Mouse (Mus musculus) CH12.LX (cell line): ENCODE measurements around the gene Adam12.

Source experiments
- MEF2A ChIP-seq: IDR thresholded peaks from 2 replicates; pipeline ENCODE4 v1.6.1; 2014; ENCODE audit warnings: low read depth, mild to moderate bottlenecking, inconsistent platforms, low read length, improper control_type of control experiment, borderline replicate concordance
- POLR2AphosphoS2 ChIP-seq: IDR thresholded peaks from 2 replicates; pipeline ENCODE4 v1.6.1; 2011; ENCODE audit warnings: low read depth, low read length, improper control_type of control experiment

DNA sequence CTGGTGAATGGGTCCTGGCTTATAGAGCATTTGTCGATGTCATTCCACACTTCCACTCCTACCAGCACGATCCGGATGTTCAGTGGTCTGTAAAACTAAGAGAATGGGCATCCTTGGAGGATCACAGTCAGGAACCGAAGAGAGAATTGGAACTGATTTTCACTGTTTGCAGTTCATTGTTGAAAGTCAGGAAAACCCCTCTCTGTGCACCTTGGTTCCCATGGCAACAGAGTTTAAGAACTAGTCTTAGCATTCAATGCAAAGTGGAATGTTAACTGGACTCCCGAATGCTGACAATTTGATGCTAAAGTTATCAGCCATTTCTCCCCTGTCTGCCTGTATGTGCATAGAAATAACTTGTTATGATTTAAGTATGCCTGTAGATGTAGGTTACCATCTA lies 264.0 kb downstream of the Adam12 start:
- TF ChIP-seq POLR2AphosphoS2 (no peak), MEF2A (no peak)
